Mouse (Mus musculus): Measurements from ENCODE around the gene Tekt1. TPM values are rescaled to one million over a fixed set of nuclear protein-coding genes. Genes with fewer than 3 reads are reported as not detected.

Tekt1 gene
- polyA plus RNA-seq, 1 experiment from 2014 or later, result 0.08 TPM

GRCm38 (mm10) chr11:72402017-72402416, 39.8 kb upstream of the Tekt1 start:
- no peak overlapping the region for H3K4me2 ChIP-seq (replicated peaks; ENCODE audit: low read depth)
- no peak for ATAC-seq
- TF ChIP-seq CTCF (IDR thresholded peaks at IDR 0.05; ENCODE audit: low read depth), result no peak
- 59% methylated on average over 5 of the region's 5 CpGs for WGBS
- H3K36me3 ChIP-seq (ENCODE audit: control insufficient read depth, insufficient read depth), result peaks cover 4% of the 10 kb centered on the region; the same call in 1 of the 2 replicates
- H3K9me3 ChIP-seq (ENCODE audit: control insufficient read depth), result no peaks in the 10 kb centered on the region
- no peak overlapping the region for H3K4me3 ChIP-seq (ENCODE audit: low read depth, low read length)
- H3K4me1 ChIP-seq (replicated peaks; ENCODE audit: control insufficient read depth, insufficient read depth, low read length), result peaks cover 3% of the 10 kb centered on the region; the same call in 1 of the 2 replicates
- H3K9ac ChIP-seq (ENCODE audit: low read depth, low read length), result no peak overlapping the region
- H3K27me3 ChIP-seq (replicated peaks; ENCODE audit: control insufficient read depth, insufficient read depth, low read length), result no peaks in the 10 kb centered on the region
- H3K27ac ChIP-seq (ENCODE audit: low read depth, low read length), result no peak overlapping the region

- no peak overlapping the region for H3K27ac ChIP-seq (ENCODE audit: low read depth, low read length)
- peaks cover 5% of the 10 kb centered on the region; the same call in 1 of the 2 replicates for H3K4me1 ChIP-seq (replicated peaks; ENCODE audit: control insufficient read depth, insufficient read depth, low read length)
Measured at GRCm38 (mm10) chr11:72401068-72401467, 38.8 kb upstream of the Tekt1 start.

GRCm38 (mm10) chr11:72397811-72398525, 35.7 kb upstream of the Tekt1 start:
- Histone ChIP-seq H3K4me2 (replicated peaks; ENCODE audit: low read depth) (no peak overlapping the region), H3K27ac (ENCODE audit: low read depth, low read length) (no peak overlapping the region), H3K9ac (ENCODE audit: low read depth, low read length) (no peak overlapping the region), H3K36me3 (ENCODE audit: control insufficient read depth, insufficient read depth) (peaks cover 4% of the 10 kb centered on the region; the same call in 1 of the 2 replicates), H3K4me1 (replicated peaks; ENCODE audit: control insufficient read depth, insufficient read depth, low read length) (peaks cover 5% of the 10 kb centered on the region; the same call in 1 of the 2 replicates), H3K9me3 (ENCODE audit: control insufficient read depth) (no peaks in the 10 kb centered on the region), H3K4me3 (ENCODE audit: low read depth, low read length) (no peak overlapping the region), H3K27me3 (replicated peaks; ENCODE audit: control insufficient read depth, insufficient read depth, low read length) (no peaks in the 10 kb centered on the region)
- no peak for TF ChIP-seq CTCF (IDR thresholded peaks at IDR 0.05; ENCODE audit: low read depth)
- WGBS, result 85% methylated on average over 8 of the region's 8 CpGs
- ATAC-seq, result no peak

More at GRCm38 (mm10) chr11:72401068-72401467, 38.8 kb upstream of the Tekt1 start:
- Histone ChIP-seq H3K9me3 (ENCODE audit: control insufficient read depth) (no peaks in the 10 kb centered on the region), H3K4me2 (replicated peaks; ENCODE audit: low read depth) (no peak overlapping the region), H3K4me3 (ENCODE audit: low read depth, low read length) (no peak overlapping the region), H3K9ac (ENCODE audit: low read depth, low read length) (no peak overlapping the region), H3K36me3 (ENCODE audit: control insufficient read depth, insufficient read depth) (peaks cover 4% of the 10 kb centered on the region; the same call in 1 of the 2 replicates), H3K27me3 (replicated peaks; ENCODE audit: control insufficient read depth, insufficient read depth, low read length) (no peaks in the 10 kb centered on the region)
- TF ChIP-seq CTCF (IDR thresholded peaks at IDR 0.05; ENCODE audit: low read depth), result no peak
- 96% methylated on average over 12 of the region's 12 CpGs for WGBS
- no peak for ATAC-seq

- no peak for ATAC-seq
- no peaks in the 10 kb centered on the region for H3K27me3 ChIP-seq (replicated peaks; ENCODE audit: control insufficient read depth, insufficient read depth, low read length)
Measured at GRCm38 (mm10) chr11:72397072-72397471, 34.8 kb upstream of the Tekt1 start.

GRCm38 (mm10) chr11:72396621-72397020, 34.4 kb upstream of the Tekt1 start:
- Histone ChIP-seq H3K9ac (ENCODE audit: low read depth, low read length) (no peak overlapping the region), H3K4me1 (replicated peaks; ENCODE audit: control insufficient read depth, insufficient read depth, low read length) (peaks cover 5% of the 10 kb centered on the region; the same call in 1 of the 2 replicates)
- WGBS, result 55% methylated on average over 7 of the region's 7 CpGs

More at GRCm38 (mm10) chr11:72397072-72397471, 34.8 kb upstream of the Tekt1 start:
- peak overlapping the region; percentile 64; the same call in 1 of the 2 replicates for H3K27ac ChIP-seq (ENCODE audit: low read depth, low read length)
- H3K9me3 ChIP-seq (ENCODE audit: control insufficient read depth), result no peaks in the 10 kb centered on the region
- no peak for TF ChIP-seq CTCF (IDR thresholded peaks at IDR 0.05; ENCODE audit: low read depth)
- no peak overlapping the region for H3K4me2 ChIP-seq (replicated peaks; ENCODE audit: low read depth)
- peaks cover 5% of the 10 kb centered on the region; the same call in 1 of the 2 replicates for H3K4me1 ChIP-seq (replicated peaks; ENCODE audit: control insufficient read depth, insufficient read depth, low read length)
- no peak overlapping the region for H3K9ac ChIP-seq (ENCODE audit: low read depth, low read length)
- 48% methylated on average over 10 of the region's 10 CpGs for WGBS
- no peak overlapping the region for H3K4me3 ChIP-seq (ENCODE audit: low read depth, low read length)
- H3K36me3 ChIP-seq (ENCODE audit: control insufficient read depth, insufficient read depth), result peaks cover 4% of the 10 kb centered on the region; the same call in 1 of the 2 replicates

GRCm38 (mm10) chr11:72395652-72396051, 33.4 kb upstream of the Tekt1 start:
- Histone ChIP-seq H3K27ac (ENCODE audit: low read depth, low read length) (no peak overlapping the region), H3K36me3 (ENCODE audit: control insufficient read depth, insufficient read depth) (peaks cover 4% of the 10 kb centered on the region; the same call in 1 of the 2 replicates), H3K4me1 (replicated peaks; ENCODE audit: control insufficient read depth, insufficient read depth, low read length) (peaks cover 5% of the 10 kb centered on the region; the same call in 1 of the 2 replicates), H3K9me3 (ENCODE audit: control insufficient read depth) (no peaks in the 10 kb centered on the region), H3K27me3 (replicated peaks; ENCODE audit: control insufficient read depth, insufficient read depth, low read length) (no peaks in the 10 kb centered on the region), H3K4me3 (ENCODE audit: low read depth, low read length) (no peak overlapping the region), H3K4me2 (replicated peaks; ENCODE audit: low read depth) (no peak overlapping the region), H3K9ac (ENCODE audit: low read depth, low read length) (no peak overlapping the region)
- ATAC-seq, result no peak
- WGBS, result 82% methylated on average over 6 of the region's 6 CpGs
- TF ChIP-seq CTCF (IDR thresholded peaks at IDR 0.05; ENCODE audit: low read depth), result no peak

More at GRCm38 (mm10) chr11:72396621-72397020, 34.4 kb upstream of the Tekt1 start:
- ATAC-seq, result 0 out of 2 replicates have a peak, but pooled peaks have one; percentile 19
- H3K27me3 ChIP-seq (replicated peaks; ENCODE audit: control insufficient read depth, insufficient read depth, low read length), result no peaks in the 10 kb centered on the region
- no peak overlapping the region for H3K4me3 ChIP-seq (ENCODE audit: low read depth, low read length)
- peaks cover 4% of the 10 kb centered on the region; the same call in 1 of the 2 replicates for H3K36me3 ChIP-seq (ENCODE audit: control insufficient read depth, insufficient read depth)
- no peaks in the 10 kb centered on the region for H3K9me3 ChIP-seq (ENCODE audit: control insufficient read depth)
- H3K27ac ChIP-seq (ENCODE audit: low read depth, low read length), result peak overlapping the region; percentile 64; the same call in 1 of the 2 replicates
- no peak overlapping the region for H3K4me2 ChIP-seq (replicated peaks; ENCODE audit: low read depth)
- TF ChIP-seq CTCF (IDR thresholded peaks at IDR 0.05; ENCODE audit: low read depth), result no peak

Measured in intestine, postnatal 0 days (tissue).